Mouse (Mus musculus) thymus, postnatal 14 days (tissue): ENCODE measurements around the gene Tgfbrap1.
A peak's percentile ranks its signal among the peaks of the same experiment; 100 is the strongest.
"Not testable (repeated sequence)": the region's sequence is repeated elsewhere in the genome, so short reads cannot be mapped to it uniquely, and the experiment has no call there.

Experiments used
- DNase-seq: peaks from one replicate; pipeline ENCODE4 v3.0.0; 2021

The Tgfbrap1 gene

DNA sequence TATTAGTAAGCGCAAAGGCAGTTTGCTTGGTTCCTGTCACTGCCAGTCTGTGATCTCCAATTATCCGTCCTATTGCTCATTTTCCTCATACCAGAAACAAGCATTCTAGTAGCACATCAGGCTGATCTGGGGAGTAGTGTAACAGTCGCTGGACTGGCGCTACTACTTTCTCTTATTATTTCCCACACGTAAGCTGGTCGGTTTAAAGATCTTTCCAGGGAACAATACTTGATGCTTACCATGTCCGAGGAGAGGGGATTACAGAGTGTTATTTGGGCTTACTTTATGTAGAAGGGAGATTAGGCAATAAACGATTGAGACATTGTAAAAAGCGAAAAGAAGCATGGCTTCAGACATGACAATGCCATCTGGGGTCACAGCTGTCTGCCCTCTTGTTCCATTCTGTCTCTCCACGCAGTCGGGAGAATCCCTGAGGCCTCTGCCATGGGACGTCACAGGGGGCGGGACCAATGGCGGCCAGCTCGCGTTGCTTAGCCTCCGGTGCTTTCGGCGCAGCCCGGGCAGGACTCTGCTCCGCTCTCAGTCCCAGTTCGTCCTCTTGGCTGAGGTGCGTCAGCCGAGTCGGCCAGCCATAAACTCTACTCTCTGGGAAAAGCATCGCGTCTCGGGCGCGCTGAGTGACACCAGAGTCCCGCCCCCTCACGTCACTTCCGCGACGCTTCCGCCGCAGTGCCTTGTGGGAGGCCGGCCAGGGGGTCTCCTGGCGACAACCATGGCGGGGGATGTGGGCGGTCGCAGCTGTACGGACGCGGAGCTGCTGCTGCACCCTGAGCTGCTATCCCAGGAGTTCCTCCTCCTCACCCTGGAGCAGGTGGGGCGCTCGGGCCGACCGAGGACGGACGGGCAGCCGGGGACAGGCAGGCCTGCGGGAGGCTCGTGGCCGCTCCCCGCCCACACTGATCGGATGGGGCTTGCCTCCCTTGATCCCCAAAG is at the start of gene Tgfbrap1, which contains the start of gene AI597479:
Gene Tgfbrap1 (minus strand): TSS at position 607 of the 954 bp plus-strand sequence.
Gene AI597479 (plus strand): TSS at position 680 of the 954 bp plus-strand sequence.
- peak; percentile 95 for DNase-seq

DNA sequence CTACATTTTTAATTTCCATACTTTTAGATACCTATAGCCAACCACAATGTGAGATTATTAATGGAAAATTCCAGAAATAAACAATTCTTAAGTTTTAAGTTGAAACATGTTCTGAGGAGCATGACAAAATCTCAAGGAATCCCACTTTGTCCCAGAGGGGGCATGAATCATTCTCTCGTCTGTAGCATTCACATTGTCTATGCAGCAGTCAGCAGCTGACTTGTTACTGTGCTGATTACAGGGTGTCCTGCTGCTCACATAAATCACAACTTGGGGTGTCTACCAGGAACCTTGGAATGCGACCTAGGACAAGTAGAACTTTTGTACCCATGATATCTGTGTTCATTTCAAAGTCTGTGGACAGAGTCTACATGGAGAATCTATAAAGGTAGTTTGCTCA is 49.0 kb upstream of the Tgfbrap1 start:
- no peak for DNase-seq

DNA sequence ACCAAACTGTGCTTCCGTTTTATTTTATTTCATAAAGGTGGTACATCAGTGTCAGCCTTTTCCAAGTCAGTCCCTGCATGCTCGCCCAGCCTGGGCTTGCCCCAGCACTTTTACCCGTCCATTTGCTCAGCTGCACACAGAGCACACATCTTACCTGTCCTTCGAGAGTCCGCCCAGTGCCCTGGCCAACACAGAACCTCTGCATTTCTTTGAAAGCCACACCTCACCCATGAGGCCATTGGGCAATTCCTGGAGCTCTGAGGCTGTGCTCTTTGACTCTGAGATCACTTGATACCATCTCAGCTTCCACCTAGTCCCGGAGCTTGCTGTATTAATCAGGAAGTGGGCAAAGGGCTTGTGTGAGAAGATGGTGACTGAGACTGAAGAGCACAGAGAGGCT is 47.0 kb upstream of the Tgfbrap1 start:
- DNase-seq: no peak

DNA sequence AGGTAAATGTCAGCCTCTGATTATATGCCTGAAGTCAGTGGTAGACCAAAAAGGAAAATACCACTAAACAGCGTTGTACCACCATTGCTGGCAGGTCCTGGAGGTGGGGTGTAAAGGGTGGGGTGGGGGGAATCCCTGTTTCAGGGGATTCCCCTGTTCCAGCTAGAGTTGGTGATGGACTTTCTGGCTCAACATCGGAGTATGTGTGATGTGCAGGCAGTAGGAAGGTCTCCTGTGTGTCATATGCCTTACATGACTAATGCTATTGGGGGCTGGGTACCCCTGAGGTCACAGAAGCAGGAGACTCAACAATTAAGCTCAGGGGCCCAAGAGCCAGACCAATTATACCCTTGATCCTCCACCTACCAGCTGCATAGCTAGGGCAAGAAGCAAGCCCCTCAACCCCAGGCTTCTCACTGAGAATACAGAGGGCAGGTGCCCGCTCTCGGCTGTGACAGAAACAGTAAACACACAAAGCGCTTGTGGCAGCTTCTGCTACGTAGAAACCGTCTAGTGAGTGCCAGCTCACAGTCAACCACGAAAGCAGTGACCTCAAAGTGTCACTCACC is 46.0 kb upstream of the Tgfbrap1 start:
- DNase-seq: no peak

DNA sequence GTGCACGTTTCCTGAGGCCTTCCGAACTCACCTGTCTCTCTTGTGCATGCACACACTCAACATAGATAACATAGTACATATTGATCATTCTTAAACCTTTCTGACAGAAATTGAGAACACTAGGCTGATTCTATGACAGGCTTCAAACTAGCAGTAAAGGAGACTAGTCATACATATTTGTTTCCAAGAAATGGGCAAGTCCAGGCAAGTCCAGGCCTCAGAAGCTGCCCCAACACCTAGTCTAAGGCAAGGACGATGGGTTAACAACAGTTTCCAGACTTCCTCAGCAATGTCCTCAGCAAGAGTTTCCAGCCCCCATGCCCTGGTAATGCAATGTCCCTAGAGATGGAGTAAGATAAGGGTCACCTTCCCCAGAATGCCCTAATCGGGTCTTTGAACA is 45.4 kb upstream of the Tgfbrap1 start:
- DNase-seq: no peak

DNA sequence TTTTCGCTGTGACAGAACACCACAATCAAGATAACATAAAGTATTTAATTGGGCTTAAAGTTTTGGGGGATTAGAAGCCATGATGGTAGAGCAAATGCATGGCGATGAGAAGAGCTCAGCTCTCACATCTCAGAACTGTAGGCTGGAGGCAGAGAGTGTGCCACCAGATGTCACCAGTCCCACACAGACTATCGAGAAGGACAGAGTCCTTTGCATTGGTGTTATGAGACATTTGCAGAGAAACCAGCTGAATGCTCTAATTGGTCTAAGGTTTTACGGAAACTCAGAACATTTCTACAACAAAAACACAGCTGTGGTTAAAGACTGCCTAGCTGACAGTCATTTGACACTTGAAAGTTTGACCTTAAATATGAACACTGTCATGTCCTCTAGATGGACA is 44.8 kb upstream of the Tgfbrap1 start:
- peak; percentile 18 for DNase-seq

DNA sequence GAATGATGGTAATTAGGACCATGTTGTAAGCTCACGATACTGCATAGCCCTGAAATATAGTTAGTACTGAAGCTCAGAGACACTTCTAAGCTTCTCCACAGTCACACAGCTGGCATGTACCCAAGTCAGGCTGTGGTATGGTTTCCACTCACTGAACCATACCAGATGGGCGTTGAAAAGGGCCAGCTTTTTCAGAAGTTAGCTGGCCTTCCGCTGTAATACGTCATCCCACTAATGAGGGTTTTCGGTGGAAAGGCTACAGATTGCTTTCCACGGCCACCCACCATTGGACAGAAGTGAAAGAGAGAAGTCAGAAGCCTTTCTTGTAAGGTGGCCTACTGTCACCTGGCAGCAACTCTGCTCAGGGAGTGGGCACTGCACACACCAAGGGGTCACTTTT is 44.4 kb upstream of the Tgfbrap1 start:
- no peak for DNase-seq

DNA sequence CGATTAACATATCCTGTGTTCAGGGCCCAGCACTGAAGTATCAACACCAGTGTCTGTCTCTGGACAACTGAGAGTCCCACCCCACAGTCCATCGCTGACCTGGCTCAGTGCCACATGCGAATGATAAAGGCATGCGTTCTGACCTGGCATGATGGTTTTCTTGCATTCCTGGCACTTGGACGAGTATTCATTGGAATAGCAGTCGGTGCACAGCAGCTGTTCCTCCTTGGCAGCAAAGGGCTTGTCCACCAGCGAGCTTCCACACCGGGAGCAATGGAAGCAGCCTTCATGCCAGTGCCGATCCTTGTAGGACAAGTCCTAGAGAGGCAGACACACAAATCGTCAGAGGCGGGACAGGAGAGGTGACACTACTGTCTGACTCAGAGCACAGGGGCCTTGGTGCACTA is 43.1 kb upstream of the Tgfbrap1 start:
- no peak for DNase-seq

DNA sequence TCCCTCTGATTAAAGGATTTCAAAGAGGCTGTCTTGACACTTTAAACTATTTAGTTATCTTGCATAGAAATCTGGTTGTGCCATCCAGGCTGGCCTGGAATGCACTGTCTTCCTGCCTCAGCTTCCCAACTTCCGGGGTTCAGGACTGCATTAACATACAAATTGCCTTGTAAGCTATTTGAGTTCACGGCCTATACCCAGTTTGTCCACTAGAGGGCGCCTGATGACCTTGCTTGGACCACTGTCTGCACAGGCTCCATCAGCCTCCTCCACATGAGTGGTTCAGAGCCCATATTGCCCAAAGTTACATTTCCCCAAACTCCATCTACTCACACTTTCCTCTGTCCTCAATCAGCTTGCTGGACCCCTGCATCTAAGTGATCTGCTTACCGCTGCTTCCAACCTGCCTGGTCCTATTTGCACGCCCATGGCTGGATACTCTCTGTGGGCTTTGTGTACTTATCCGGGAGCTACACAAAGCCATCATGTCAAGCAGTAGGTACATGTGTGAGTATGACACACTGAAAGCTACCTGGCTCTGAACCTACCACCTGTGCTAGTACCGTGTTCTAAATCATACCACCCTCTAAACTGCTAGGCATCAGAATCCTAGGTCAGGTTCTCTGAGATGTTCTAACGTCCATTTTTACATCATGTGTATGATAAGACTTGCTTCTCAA is 41.3 kb upstream of the Tgfbrap1 start:
- DNase-seq: peak; percentile 88

DNA sequence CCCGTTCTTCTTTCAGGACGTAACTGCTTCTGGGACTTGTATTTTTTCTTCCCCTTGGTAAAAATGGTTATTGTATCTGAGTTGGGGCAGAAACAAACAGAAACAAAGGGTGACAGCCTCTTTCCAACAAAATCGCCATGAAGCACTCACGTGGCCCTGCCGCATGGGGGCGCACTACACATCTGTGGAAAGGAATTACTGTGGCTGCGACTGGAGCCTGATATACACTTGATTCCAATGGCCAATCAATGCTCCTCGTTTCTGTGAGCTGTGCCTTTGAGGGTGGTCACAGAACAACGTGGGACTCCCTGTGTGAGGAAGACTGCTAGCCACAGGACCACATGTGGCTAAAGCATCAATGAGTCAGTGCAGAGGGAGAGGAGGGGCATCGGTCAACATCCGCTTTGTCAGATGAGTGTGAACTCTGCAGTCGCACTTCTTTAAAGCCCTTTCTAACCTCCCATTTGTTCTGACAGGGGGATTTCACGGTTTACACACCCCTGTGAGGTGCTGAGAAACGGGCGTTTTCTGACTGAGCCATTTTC is 39.9 kb upstream of the Tgfbrap1 start:
- no peak for DNase-seq

DNA sequence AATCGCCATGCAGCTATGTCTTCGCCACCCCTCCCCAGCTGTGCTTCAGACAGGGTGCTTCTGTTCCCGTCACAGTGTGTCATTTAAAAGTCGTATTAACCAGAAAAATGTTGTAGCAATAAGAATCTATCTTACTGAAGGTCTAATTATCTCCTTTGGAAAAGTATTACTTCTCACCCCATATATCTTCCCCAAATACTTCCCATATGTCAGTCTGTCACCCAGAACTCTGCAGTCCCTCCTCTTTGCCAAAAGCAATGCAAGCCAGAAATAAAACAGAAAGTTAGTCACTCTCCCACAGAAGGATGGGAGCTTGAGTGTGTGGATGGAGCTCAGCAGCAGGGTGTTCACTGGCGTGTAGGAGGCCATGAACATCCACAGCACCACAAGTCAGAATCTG is 38.9 kb upstream of the Tgfbrap1 start:
- no peak for DNase-seq

DNA sequence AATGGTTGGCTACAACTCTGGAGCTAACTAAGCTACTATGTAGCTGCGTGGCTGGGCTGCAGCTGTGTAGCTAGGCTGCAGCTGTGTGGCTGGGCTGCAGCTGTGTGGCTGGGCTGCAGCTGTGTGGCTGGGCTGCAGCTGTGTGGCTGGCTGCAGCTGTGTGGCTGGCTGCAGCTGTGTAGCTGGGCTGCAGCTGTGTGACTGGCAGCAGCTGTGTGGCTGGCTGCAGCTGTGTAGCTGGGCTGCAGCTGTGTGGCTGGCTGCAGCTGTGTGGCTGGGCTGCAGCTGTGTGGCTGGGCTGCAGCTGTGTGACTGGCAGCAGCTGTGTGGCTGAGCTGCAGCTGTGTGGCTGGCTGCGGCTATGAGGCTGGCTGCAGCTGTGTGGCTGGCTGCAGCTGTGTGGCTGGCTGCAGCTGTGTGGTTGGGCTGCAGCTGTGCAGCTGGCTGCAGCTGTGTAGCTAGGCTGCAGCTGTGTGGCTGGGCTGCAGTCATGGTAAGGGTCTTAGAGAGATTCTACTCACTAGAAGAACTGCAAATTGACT is 38.1 kb upstream of the Tgfbrap1 start:
- not testable (repeated sequence) for DNase-seq

DNA sequence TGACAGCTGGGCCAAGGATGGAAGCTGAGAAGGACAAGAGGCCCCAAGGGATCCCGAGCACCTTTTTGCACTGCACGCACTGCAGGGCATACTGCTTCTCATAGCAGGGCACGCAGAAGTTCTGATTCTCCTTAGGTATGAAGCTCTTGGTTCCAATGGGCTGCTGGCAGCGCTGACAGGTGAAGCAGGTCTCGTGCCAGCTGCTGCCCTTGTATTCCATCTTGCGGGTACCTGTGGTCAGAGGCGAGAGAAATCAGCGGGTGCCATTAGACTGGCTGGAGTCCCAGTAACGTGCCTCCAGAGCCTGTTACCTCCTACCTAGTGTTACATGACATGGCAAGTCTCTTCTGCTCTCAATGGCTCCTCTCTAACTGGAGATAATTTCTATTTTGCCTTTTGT is 33.2 kb upstream of the Tgfbrap1 start:
- no peak for DNase-seq

DNA sequence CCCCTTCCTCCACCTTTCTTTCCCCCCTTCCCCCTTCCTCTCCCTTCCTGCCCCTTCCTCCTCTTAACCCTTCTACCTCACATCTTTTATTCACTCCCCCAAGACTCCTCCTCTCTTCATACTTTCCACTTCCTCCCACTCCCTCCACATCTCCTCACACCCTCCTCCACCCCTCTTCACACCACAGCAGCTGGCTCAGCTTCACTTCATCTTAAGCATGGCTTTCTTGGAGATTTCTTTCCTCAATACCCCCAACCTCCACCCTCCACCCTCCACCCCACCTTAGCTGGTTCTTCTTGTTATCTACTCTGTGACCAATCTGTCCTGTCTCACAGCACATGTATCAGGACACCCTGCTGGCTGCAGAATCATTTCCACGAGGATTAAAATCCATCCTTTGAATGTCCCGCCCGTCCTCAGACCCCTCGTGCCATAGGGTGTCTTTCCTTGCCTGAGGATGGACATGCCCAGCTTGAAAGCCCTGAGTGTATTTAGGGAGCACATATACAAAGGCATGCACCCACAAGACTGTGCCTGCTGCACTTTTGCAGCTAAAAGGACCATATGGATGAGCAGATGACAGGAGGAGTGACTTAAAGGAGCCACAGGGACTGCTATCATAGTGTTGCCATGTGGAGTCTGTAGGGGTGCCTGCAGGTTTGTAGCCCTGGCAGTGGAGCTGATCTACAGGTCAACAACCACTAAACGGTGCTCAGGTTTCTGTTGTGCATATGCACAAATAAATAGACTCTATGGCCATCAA is 32.0 kb upstream of the Tgfbrap1 start:
- no peak for DNase-seq

DNA sequence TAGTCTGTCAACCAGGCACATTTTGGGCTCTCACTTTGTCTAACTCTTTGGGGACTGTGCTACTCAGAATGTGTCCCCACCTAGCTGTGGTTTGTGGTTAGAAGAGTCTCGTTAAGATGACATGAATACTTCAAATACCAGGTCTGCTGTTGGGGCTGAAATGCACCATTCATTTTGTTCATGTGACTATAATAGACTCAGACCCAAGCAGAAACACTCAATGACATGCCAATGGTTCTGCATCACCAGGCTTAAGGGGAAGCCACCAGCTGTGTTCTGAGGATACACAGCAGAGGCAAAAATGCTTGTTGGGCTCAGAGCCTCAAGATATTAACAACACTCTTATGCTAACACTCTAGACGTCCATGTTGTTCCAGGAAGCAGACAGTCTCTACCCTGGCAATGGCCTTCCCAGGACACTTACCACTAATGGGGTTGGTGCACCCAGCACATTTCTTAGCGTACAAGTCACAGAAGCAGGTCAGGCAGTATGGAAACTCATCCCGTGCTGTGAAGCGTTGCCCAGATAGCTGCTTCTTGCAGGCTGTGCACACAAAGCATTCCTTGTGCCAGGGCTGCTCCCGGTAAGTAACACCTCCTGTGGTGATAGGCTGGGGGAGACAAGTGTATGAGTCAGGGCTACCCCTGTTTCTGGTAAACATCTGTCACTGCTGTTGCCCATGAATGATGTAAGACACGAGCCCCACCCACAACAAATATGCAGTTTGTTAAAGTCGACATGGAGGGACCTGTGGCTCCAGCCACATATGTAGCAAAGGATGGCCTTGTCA is 29.6 kb upstream of the Tgfbrap1 start:
- no peak for DNase-seq

DNA sequence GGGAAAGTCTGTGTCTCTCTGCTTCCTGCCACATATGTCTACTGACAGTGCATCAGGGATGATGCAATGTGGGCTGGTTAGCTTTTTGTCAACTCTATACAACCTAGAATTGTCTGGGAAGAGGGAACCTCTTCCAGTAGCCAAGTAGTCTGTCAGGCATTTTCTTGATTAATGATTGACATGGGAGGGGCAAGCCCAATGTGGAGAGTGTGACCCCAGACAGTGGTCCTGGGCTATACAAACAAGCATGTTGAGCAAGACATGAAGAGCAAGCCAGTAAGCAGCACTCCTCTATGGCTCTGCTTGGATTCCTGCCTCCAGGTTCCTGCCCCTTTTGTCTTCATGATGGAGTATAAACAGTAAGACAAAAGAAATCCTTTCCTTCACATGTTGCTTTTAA is 28.8 kb upstream of the Tgfbrap1 start:
- DNase-seq: no peak

DNA sequence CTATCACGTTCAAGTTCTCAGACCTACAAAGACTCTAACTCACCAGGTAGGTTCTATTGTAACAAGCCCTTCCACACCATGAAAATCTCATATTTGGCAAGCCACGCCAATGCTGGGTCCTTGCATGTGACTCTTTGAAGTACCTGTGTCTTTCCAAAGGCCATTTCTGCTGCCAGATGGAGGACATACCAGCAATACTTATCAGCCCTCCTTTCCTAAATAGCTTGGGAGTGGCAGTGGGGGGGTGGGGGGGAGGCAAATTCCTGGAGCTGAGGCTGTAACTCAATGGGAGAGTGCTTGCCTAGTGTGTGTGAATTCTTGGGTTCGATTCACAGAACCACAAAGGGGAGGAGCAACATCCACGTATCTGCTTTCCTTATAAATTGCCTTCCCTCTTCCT is 26.3 kb upstream of the Tgfbrap1 start:
- DNase-seq: no peak

DNA sequence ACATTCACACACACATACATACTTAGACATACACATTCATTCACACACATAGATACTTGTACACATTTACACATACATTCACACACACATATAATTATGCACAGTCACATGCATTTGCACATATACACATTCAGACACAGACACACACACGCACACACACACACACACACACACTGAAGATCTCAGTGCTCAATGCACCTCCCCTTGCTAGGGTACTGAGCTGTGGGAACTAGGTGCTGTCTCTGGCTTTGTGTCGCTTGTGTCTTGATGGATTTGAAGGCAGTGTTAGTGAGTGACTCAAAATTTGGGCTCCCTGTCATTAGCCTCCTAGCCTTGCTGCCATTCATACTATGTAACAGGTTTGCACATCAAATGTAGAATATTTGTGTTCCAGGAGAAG is 24.2 kb upstream of the Tgfbrap1 start:
- DNase-seq: no peak

DNA sequence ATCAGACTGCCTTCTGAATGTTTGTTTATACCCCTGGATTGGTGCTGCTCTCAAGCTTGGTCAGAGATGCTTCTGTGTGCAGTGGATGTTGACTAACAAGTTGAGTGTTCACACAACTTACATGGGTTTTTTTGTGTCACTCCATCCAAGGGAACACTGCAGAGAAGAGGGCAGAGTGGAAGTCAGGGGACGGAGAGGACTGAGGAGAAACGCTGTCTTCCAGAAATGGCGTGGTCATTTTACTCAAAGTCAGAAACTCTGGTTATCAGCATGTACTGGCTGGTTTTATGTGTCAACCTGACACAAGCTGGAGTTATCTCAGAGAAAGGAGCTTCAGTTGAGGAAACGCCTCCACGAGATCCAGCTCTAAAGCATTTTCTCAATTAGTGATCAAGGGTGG is 22.5 kb upstream of the Tgfbrap1 start:
- DNase-seq: no peak

DNA sequence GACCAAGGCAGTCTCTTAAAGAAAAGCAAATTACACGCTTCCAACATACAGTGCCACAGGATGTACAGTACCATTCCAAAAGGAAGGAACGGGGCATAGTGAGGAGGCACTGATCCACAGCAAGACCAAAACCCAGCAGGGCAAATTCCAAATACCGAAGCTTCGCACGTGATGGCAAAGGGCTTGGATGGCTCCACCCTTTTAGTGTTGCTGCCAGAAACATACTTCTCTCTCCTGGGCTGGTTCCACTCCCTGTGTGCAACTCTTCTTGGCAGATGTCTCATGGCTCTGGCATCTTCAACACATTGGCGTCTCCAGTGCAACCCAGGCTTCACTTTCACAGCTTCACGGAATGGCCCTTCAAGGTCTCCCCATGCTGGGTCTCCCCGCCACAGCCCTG is 19.0 kb upstream of the Tgfbrap1 start:
- no peak for DNase-seq

DNA sequence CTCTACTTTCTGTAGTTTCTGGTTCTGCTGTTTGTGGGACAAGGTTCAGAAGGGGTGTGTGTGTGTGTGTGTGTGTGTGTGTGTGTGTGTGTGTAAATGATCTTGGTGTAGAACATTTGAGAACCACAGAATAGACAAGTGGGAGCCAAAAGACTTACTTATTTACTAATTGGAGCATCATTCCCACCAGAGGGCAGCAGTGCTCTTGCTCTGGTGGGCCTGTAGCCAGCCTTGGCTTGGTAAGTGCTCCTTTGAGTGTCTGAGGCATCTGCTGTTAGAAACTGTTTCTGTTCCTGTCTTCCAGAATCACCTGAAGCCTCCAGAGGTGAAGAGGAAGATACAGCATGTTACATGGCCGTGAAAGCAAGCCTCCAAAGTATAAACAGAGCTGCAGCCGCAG is 14.4 kb upstream of the Tgfbrap1 start:
- DNase-seq: peak; percentile 61

DNA sequence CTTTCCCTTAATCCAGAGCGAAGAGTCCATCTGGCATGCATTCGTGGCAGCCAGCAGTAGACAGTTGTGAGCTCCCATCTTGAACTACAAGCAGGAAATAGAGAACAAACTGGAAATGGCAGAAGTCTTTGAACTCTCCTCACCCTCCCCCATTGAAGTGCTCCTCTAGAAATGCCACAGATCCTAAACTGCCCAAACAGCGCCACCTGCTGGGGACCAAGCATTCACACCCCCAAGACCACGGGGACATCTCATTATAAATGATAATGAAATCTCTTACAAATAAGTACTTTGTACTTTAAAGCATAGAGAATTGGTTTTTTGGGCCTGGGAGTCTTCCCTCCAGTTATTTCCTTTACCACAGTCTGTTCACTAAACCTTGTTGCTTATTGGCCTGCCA is 12.1 kb upstream of the Tgfbrap1 start:
- peak; percentile 77 for DNase-seq
